Mouse (Mus musculus) hindbrain, embryonic 16.5 days (tissue): ENCODE results near the gene Podn. TPM values are rescaled to one million over a fixed set of nuclear protein-coding genes. Genes with fewer than 3 reads are reported as not detected.

Experiments used
- ATAC-seq: fragments of 200-750 bp; cut with Nextera tagmentation; 2 replicates; pipeline ENCODE4 v1.8.0; 2017; ENCODE audit warnings: moderate TSS enrichment, moderate library complexity
- H3K27ac ChIP-seq: fragments of 300-500 bp; sonication (generic); 2 replicates; pipeline ENCODE4 v1.5.1; 2014; ENCODE audit warnings: low read depth, mild to moderate bottlenecking, control low read depth, low read length, moderate library complexity
- H3K27me3 ChIP-seq: fragments of 300-500 bp; sonication (generic); replicated peaks from 2 replicates; pipeline ENCODE4 v1.6.1; 2014; ENCODE audit warnings: low read length; ENCODE audit not compliant: control insufficient read depth, insufficient read depth
- H3K36me3 ChIP-seq: fragments of 300-500 bp; sonication (generic); 2 replicates; pipeline ENCODE4 v1.6.1; 2014; ENCODE audit warnings: mild to moderate bottlenecking, low read length, moderate library complexity, mixed read lengths; ENCODE audit not compliant: control insufficient read depth, insufficient read depth
- H3K4me1 ChIP-seq: fragments of 300-500 bp; sonication (generic); 2 replicates; pipeline ENCODE4 v1.6.1; 2014; ENCODE audit warnings: low read depth, low read length; ENCODE audit not compliant: control insufficient read depth, insufficient read depth
- H3K4me2 ChIP-seq: fragments of 300-500 bp; sonication (generic); 2 replicates; pipeline ENCODE4 v1.6.1; 2014; ENCODE audit warnings: mild to moderate bottlenecking, low read length, control low read depth, moderate library complexity
- H3K4me3 ChIP-seq: fragments of 300-500 bp; sonication (generic); 2 replicates; pipeline ENCODE4 v1.5.1; 2014; ENCODE audit warnings: mild to moderate bottlenecking, low read length, control low read depth, moderate library complexity
- H3K9ac ChIP-seq: fragments of 300-500 bp; sonication (generic); 2 replicates; pipeline ENCODE4 v1.6.1; 2014; ENCODE audit warnings: low read depth, mild to moderate bottlenecking, control low read depth, low read length, moderate library complexity
- H3K9me3 ChIP-seq: fragments of 300-500 bp; sonication (generic); 2 replicates; pipeline ENCODE4 v1.6.1; 2014; ENCODE audit warnings: mild to moderate bottlenecking, low read length, moderate library complexity; ENCODE audit not compliant: control insufficient read depth
- WGBS: fragments of 180-500 bp; shearing (Covaris S2); extraction: QIAGEN DNeasy Blood & Tissue Kit; methylation state at CpG from one replicate; pipeline ENCODE4 v1.1.7; 2014; 5-methylcytosine and 5-hydroxymethylcytosine counted together
- polyA plus RNA-seq: library from polyadenylated mRNA; unstranded; fragments of >200 nt; fragmentation: Nextera tagmentation; extraction: Ambion mirVana; gene quantifications from 2 replicates; pipeline ENCODE4 v1.2.1, GENCODE M21; 2015

Gene Podn
- polyA plus RNA-seq, 1 experiment from 2014 or later: 0.29 TPM

DNA sequence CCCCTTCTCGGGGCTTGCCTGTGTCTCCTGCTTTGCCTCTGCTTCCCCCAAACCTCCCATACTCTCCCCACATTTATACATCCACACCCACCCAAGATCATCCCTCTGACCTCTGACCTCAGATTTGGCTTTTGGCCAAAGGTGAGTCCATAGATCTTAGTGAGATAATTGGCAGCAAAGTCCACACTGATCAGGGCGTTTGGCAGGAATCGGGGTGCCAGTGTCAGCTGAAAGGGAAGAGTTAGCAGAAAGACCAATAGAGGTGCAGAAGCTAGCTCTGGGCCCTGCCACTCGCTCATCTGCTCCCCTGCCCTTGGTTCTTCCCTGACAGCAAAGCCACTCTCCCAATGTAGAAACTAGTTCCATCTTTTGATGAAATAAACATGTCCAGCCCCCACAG lies 73.1 kb downstream of the Podn start:
- no peaks in the 10 kb centered on the region for H3K36me3 ChIP-seq
- no peak overlapping the region for H3K4me3 ChIP-seq
- no peak overlapping the region for H3K9ac ChIP-seq
- H3K4me2 ChIP-seq: no peak overlapping the region
- no peak for ATAC-seq
- 82% methylated on average over 4 of the region's 4 CpGs for WGBS
- no peaks in the 10 kb centered on the region for H3K9me3 ChIP-seq
- H3K27ac ChIP-seq: no peak overlapping the region
- H3K27me3 ChIP-seq: peaks cover 3% of the 10 kb centered on the region; the same call in 1 of the 2 replicates
- H3K4me1 ChIP-seq: no peaks in the 10 kb centered on the region

DNA sequence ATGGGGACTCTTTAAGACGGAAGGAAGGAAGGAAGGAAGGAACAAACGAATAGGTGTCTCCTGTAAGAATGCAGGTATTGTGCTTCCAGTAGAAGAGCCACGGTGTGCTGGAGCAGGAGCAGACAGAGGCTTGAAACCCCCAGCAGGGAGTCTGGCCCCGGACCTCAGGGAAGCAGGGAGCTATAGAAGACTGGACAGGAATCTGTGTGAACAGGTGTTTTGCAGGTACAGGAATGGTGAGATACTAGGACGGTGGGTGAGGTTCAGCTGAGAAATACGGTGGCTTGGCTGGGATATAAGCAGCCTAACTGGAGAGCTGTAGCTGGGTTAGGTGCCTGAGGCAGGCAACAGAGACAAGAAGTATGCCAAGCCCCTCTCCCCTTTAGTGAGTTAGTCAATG lies 76.1 kb downstream of the Podn start:
- H3K36me3 ChIP-seq: no peaks in the 10 kb centered on the region
- H3K9me3 ChIP-seq: no peaks in the 10 kb centered on the region
- H3K4me3 ChIP-seq: no peak overlapping the region
- H3K9ac ChIP-seq: no peak overlapping the region
- no peak for ATAC-seq
- no peaks in the 10 kb centered on the region for H3K27me3 ChIP-seq
- no peaks in the 10 kb centered on the region for H3K4me1 ChIP-seq
- WGBS: 83% methylated on average over 6 of the region's 6 CpGs
- no peak overlapping the region for H3K27ac ChIP-seq
- no peak overlapping the region for H3K4me2 ChIP-seq

DNA sequence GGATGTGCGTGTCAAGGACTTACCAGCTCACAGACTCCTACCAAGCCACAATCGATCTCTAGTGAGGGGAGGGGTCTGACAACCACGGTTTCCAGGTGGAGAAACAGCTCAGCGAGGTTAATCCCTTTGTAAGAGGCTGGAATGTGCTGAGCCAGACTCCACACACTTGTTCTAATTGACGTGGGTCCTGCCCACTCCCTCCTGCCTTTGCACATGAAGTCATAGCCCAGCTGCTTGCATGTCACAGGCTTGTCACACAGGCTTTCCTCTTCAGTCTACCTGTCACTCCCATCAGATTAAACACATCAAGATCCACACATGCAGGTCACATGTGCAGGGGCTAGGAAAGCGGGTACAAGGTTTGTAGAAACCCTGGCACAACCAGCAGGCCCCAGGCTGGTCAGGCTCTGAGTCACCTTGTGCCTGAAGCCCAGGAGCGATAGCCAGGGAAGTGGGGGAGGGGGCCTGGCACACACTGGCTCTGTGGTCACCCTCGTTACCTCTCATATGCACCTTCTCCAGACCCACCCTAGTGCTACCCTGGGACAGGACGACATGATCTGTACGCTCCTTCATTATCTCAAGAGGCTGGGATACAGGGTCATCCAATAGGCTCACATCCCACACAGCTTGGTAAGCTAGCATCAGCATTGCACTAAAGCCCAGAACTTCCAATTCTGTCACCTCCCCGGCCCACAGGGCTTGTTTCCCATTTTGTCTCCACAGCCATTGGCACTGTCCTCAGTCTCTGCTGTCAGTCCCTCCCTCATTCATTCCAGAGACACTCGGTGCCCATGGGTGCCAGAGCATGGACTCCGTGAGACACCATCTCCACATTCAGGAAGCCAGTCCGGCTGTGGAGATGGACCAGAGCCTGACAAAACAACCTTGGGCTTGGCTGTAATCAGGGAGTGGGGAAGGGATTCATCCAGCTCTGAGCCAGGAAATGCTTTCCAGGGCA lies 77.0 kb downstream of the Podn start:
- 62% methylated on average over 13 of the region's 14 CpGs for WGBS
- H3K36me3 ChIP-seq: no peaks in the 10 kb centered on the region
- no peak overlapping the region for H3K4me3 ChIP-seq
- no peaks in the 10 kb centered on the region for H3K4me1 ChIP-seq
- H3K9ac ChIP-seq: no peak overlapping the region; the same call in 1 of the 2 replicates
- no peak for ATAC-seq
- no peaks in the 10 kb centered on the region for H3K27me3 ChIP-seq
- no peak overlapping the region for H3K27ac ChIP-seq
- no peaks in the 10 kb centered on the region for H3K9me3 ChIP-seq
- no peak overlapping the region for H3K4me2 ChIP-seq

DNA sequence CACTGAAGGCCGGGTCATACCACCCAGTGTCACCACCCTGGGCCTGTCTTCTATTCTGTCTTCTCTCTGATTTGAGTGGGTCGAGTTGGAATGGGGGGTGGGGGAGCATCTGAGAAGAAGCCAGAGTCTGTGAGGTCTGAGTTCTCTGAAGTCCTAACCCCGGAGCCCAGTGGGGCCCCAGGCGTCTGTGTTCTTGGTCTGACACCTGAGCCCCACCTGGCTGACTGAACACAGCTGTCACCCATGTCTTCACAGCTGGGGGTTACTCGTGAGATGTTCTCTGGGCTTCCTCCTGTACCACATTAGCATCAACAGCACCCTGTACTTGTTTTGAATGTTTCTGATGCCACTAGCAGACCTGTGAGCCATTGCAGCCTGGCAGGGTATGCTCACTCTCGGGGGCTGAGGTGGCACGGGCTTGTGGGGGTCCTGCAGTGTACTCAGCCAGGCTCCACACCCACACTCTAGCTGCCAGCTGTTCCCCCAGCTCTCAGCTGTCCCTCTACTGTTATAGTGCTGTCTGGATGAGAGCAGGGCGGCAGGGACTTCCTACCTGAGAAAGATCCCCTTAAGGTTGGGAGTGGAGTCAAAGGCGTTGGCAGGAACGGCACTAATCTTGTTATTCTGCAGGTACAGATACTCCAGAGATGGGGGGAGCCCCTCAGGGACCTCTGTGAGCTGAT lies 77.9 kb downstream of the Podn start:
- no peaks in the 10 kb centered on the region for H3K9me3 ChIP-seq
- no peak for ATAC-seq
- H3K9ac ChIP-seq: no peak overlapping the region
- no peaks in the 10 kb centered on the region for H3K36me3 ChIP-seq
- no peak overlapping the region for H3K4me3 ChIP-seq
- WGBS: 62% methylated on average over 10 of the region's 10 CpGs
- no peaks in the 10 kb centered on the region for H3K27me3 ChIP-seq
- H3K4me1 ChIP-seq: no peaks in the 10 kb centered on the region
- H3K27ac ChIP-seq: no peak overlapping the region
- no peak overlapping the region for H3K4me2 ChIP-seq

DNA sequence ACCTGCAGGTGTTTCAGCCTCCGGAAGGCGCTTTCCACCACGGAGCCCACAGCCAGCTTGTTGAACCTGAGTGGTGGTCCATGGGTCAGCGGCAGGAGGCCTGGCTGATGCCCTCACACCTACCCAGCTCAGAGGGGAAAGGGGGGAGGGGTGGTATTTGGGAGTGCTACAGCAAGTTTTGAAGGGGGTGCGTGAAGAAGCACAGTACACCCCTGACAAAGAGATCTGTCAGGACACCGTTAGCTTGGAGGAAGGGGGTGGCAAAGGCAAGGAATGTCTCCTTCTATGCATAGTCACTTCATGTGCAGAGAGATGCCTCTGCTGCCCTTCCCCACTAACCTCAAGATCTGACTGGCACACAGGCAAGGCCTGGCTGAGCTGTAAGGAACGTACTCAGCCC lies 78.4 kb downstream of the Podn start:
- no peak overlapping the region for H3K9ac ChIP-seq
- no peaks in the 10 kb centered on the region for H3K4me1 ChIP-seq
- H3K27ac ChIP-seq: no peak overlapping the region
- no peak overlapping the region for H3K4me2 ChIP-seq
- no peak for ATAC-seq
- no peaks in the 10 kb centered on the region for H3K27me3 ChIP-seq
- H3K9me3 ChIP-seq: no peaks in the 10 kb centered on the region
- 85% methylated on average over 7 of the region's 7 CpGs for WGBS
- H3K36me3 ChIP-seq: no peaks in the 10 kb centered on the region
- H3K4me3 ChIP-seq: no peak overlapping the region

DNA sequence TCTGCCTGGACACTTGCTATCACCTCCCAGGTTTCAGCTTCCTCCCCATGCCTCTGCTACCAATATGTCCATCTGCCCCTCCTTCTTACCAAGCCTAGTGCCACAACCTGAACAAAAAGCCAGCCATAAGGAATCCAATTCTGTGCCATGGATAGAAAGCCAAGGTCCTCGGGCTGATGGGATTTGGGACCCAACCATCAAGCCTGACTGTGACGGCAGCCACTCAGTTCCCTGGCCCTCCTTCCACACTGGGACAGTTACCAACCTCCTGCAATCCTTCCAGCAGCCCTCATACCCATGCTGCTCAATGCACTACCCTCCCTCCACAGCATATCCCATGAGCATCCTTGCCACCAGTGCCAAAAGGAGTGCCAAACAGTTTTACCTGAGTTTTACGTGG lies 79.9 kb downstream of the Podn start:
- Histone ChIP-seq H3K27me3 (no peaks in the 10 kb centered on the region), H3K4me3 (no peak overlapping the region), H3K9me3 (no peaks in the 10 kb centered on the region), H3K9ac (no peak overlapping the region), H3K27ac (no peak overlapping the region), H3K4me1 (no peaks in the 10 kb centered on the region), H3K36me3 (no peaks in the 10 kb centered on the region), H3K4me2 (no peak overlapping the region)
- WGBS: 85% methylated on average over 3 of the region's 3 CpGs
- no peak for ATAC-seq

DNA sequence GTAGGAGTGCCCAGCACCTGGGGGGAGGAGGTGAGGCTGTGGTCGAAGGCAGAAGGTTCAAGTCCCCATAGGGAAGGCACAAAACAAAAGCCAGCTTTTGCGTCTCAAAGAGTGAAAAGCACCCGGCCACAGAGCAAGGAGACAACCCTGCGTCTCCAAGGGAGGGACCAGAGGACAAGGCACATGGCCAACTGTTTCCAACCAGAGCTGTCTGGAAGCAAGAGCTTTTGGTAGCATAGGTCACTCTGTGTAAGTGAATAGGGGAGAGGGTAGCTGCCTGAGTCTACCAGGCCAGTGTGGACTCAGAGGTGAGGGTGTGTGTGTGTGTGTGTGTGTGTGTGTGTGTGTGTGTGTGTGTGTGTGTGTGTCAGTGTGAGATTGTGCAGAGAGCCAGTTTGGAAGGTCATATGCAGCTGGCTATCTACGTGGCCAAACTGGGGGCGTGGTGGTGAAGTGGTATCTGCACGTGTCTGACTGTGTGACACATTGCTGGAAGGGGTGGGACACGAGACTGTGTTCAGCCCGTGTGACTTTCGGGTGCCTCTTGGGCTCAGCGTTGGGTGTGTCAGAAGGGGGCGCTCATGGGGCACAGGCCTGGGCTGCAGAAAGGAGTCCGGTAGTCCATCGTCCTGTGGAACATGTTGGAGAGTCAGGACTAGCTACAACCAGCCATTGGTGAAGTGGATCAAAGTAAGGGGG lies 81.0 kb downstream of the Podn start:
- Histone ChIP-seq H3K4me1 (no peaks in the 10 kb centered on the region), H3K9me3 (no peaks in the 10 kb centered on the region), H3K27ac (no peak overlapping the region), H3K27me3 (no peaks in the 10 kb centered on the region), H3K4me3 (no peak overlapping the region), H3K4me2 (no peak overlapping the region), H3K36me3 (no peaks in the 10 kb centered on the region), H3K9ac (no peak overlapping the region)
- 63% methylated on average over 14 of the region's 14 CpGs for WGBS
- no peak for ATAC-seq

DNA sequence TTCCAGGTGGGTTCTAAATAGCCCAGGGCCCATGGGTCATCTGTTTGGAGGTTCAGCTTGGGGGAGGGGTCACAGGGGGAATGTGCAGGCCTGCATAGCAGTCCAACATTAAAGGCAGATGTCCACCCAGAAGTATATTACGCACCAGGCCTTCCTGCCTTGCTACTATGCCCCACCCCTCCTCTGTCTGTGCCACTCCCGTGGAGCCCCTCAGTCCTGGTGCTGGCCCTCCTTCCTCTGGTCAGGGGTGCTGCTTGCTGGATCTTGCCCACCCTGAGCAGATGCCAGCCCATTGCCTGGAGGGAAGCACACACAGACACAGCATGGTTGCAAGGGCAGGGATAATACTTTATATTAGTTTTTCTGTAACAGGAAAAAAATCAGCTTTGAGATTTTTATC lies 81.8 kb downstream of the Podn start:
- no peaks in the 10 kb centered on the region for H3K4me1 ChIP-seq
- no peak overlapping the region for H3K4me2 ChIP-seq
- H3K36me3 ChIP-seq: no peaks in the 10 kb centered on the region
- no peak for ATAC-seq
- no peaks in the 10 kb centered on the region for H3K27me3 ChIP-seq
- no peak overlapping the region for H3K27ac ChIP-seq
- WGBS: 60% methylated on average over 2 of the region's 2 CpGs
- H3K9ac ChIP-seq: no peak overlapping the region
- H3K4me3 ChIP-seq: no peak overlapping the region
- H3K9me3 ChIP-seq: no peaks in the 10 kb centered on the region

DNA sequence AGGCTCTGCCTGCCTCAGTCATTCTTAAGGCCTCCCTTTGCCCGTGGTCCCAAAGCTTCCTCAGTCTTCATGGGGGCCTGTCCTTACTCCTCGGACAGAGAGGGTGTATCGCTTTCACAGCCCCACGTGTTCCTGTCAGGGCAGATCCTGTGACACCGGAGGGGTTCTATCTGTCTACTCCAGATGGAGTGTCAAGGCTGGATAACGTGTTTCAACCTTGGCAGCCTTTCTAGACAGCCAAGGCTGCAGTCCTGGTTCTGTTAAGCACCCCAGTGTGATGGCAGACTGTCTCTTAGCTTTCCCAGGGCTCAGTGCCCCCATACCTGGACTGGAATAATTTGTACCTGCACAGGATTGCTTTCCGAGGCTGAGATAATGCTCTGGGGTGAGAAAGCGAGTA lies 87.7 kb downstream of the Podn start:
- no peak overlapping the region for H3K4me3 ChIP-seq
- peaks cover 3% of the 10 kb centered on the region; the same call in 1 of the 2 replicates for H3K4me1 ChIP-seq
- H3K9me3 ChIP-seq: no peaks in the 10 kb centered on the region
- no peaks in the 10 kb centered on the region for H3K36me3 ChIP-seq
- H3K4me2 ChIP-seq: no peak overlapping the region
- WGBS: 75% methylated on average over 8 of the region's 8 CpGs
- H3K27me3 ChIP-seq: no peaks in the 10 kb centered on the region
- no peak for ATAC-seq
- H3K9ac ChIP-seq: no peak overlapping the region
- no peak overlapping the region for H3K27ac ChIP-seq
